Mouse (Mus musculus): ENCODE data around the gene Lrrc4. TPM values are rescaled to one million over a fixed set of nuclear protein-coding genes. Genes with fewer than 3 reads are reported as not detected.

Gene Lrrc4
- total and polyA plus RNA-seq, 2 experiments, result 0.10 TPM; not detected in 1

DNA sequence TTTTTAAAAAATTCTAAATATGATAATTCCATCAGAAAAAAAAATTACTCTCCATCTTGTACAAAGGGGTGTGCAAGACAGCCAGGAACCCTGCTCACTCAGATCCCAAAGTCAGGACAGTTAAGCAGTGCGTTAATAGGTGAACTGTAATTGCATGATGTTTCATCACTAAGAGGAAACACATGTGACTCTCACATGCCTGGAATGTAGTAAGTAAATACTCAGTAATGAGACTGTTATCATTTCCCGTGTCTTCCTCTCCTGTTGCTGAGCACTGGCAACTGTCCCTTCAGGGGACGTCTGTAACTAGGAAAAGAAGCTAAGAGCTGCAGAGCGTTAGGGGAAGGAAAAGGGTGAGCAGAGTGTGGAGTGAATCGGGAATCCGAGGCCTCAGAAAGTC, 126.9 kb downstream of the Lrrc4 start:
- Histone ChIP-seq H3K4me3 (ENCODE audit: insufficient read depth, low read depth, low read length) (no peak overlapping the region), H3K36me3 (ENCODE audit: control insufficient read depth, insufficient read depth, low read length) (peaks cover 14% of the 10 kb centered on the region), H3K4me1 (ENCODE audit: control insufficient read depth, insufficient read depth, low read length) (no peaks in the 10 kb centered on the region; the same call in 1 of the 2 replicates), H3K9ac (ENCODE audit: low read depth, low read length) (no peak overlapping the region), H3K27me3 (ENCODE audit: control insufficient read depth, insufficient read depth, low read length) (no peaks in the 10 kb centered on the region), H3K27ac (replicated peaks; ENCODE audit: insufficient read depth, low read depth, low read length) (no peak overlapping the region), H3K79me2 (ENCODE audit: control insufficient read depth, insufficient read depth, low read length) (no peaks in the 10 kb centered on the region; the same call in 1 of the 2 replicates)
- peak; percentile 46 for DNase-seq (ENCODE audit: extremely low read depth, low read depth, low spot score)
- WGBS, result 25% methylated on average over 6 of the region's 6 CpGs
- TF ChIP-seq CTCF (IDR thresholded peaks at IDR 0.05; ENCODE audit: low read depth, low read length) (no peak), POLR2A (IDR thresholded peaks at IDR 0.05; ENCODE audit: extremely low read depth, insufficient read depth, low read length) (no peak)

DNA sequence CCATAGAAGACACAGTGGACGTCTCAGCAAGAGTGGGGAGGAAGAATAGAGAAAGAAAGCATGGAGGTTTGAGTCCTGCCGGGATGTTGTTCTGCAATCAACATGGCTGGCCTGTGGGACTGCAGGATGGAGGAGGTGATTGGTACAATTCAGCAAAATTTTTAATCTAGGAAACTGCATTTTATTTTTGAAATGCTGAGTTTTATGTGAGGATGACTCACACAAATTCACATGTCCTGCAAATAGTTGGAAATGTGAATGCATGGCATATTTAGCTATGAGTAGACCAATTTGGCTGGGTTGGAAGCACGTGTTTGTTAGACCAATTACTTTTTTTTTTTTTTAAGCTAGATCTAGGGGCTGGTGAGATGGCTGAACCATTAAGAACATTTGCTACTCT, 134.3 kb downstream of the Lrrc4 start:
- Histone ChIP-seq H3K27me3 (ENCODE audit: control insufficient read depth, insufficient read depth, low read length) (no peaks in the 10 kb centered on the region), H3K36me3 (ENCODE audit: control insufficient read depth, insufficient read depth, low read length) (peaks cover 4% of the 10 kb centered on the region; the same call in 1 of the 2 replicates), H3K9ac (ENCODE audit: low read depth, low read length) (no peak overlapping the region), H3K4me3 (ENCODE audit: insufficient read depth, low read depth, low read length) (no peak overlapping the region), H3K4me1 (ENCODE audit: control insufficient read depth, insufficient read depth, low read length) (no peaks in the 10 kb centered on the region), H3K27ac (replicated peaks; ENCODE audit: insufficient read depth, low read depth, low read length) (no peak overlapping the region), H3K79me2 (ENCODE audit: control insufficient read depth, insufficient read depth, low read length) (peaks cover 4% of the 10 kb centered on the region; the same call in 1 of the 2 replicates)
- TF ChIP-seq CTCF (IDR thresholded peaks at IDR 0.05; ENCODE audit: low read depth, low read length) (no peak), POLR2A (IDR thresholded peaks at IDR 0.05; ENCODE audit: extremely low read depth, insufficient read depth, low read length) (no peak)
- no peak for DNase-seq (ENCODE audit: extremely low read depth, low read depth, low spot score)
- 99% methylated on average over 3 of the region's 3 CpGs for WGBS

DNA sequence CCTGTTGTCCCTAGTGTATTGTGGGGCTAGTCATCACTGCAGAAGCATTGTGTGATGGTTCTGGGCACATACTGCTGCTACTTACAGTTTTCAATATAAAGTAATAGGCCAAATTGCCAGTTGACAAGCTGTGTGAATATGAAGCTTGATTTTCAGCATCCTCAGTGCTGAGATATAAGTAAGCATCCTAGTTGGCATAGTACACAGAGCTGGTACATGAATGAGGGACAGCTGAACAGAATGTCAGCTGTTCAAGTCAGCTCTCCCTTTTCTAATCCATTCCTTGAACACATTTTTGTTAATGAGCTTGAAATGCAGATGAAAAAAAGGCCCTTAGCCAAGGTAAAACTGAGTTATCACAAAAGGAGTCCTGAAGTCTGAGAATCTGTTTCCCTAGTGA, 138.9 kb downstream of the Lrrc4 start:
- TF ChIP-seq POLR2A (IDR thresholded peaks at IDR 0.05; ENCODE audit: extremely low read depth, insufficient read depth, low read length) (no peak), CTCF (IDR thresholded peaks at IDR 0.05; ENCODE audit: low read depth, low read length) (no peak)
- no peaks in the 10 kb centered on the region for H3K4me1 ChIP-seq (ENCODE audit: control insufficient read depth, insufficient read depth, low read length)
- peaks cover 8% of the 10 kb centered on the region; the same call in 1 of the 2 replicates for H3K79me2 ChIP-seq (ENCODE audit: control insufficient read depth, insufficient read depth, low read length)
- no peaks in the 10 kb centered on the region for H3K27me3 ChIP-seq (ENCODE audit: control insufficient read depth, insufficient read depth, low read length)
- no peak overlapping the region for H3K9ac ChIP-seq (ENCODE audit: low read depth, low read length)
- peaks cover 2% of the 10 kb centered on the region; the same call in 1 of the 2 replicates for H3K36me3 ChIP-seq (ENCODE audit: control insufficient read depth, insufficient read depth, low read length)
- no peak overlapping the region for H3K4me3 ChIP-seq (ENCODE audit: insufficient read depth, low read depth, low read length)
- H3K27ac ChIP-seq (replicated peaks; ENCODE audit: insufficient read depth, low read depth, low read length), result no peak overlapping the region
- DNase-seq (ENCODE audit: extremely low read depth, low read depth, low spot score), result no peak

DNA sequence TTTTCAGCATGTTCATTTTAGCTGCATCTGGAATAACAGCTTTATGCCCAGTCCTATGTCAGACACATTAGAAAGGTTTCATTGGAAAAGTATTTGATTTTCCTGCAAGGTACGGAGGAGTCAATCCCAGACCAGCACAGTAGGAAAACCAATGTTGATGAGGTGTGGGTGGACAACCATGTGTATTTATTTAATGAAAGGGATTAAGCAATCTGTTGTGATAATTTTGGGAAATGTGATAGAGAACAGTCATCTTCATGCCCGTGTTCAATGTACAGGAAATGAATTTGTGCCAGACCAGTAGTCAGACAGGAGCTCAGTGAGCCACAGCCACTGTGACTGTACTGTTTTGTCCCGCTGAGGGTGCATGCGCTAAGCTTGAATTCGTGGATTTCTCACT, 143.8 kb downstream of the Lrrc4 start:
- no peak for DNase-seq (ENCODE audit: extremely low read depth, low read depth, low spot score)
- WGBS, result 63% methylated on average over 5 of the region's 5 CpGs
- no peaks in the 10 kb centered on the region; the same call in 1 of the 2 replicates for H3K36me3 ChIP-seq (ENCODE audit: control insufficient read depth, insufficient read depth, low read length)
- H3K4me3 ChIP-seq (ENCODE audit: insufficient read depth, low read depth, low read length), result no peak overlapping the region
- H3K27ac ChIP-seq (replicated peaks; ENCODE audit: insufficient read depth, low read depth, low read length), result no peak overlapping the region
- peaks cover 4% of the 10 kb centered on the region; the same call in 1 of the 2 replicates for H3K79me2 ChIP-seq (ENCODE audit: control insufficient read depth, insufficient read depth, low read length)
- H3K27me3 ChIP-seq (ENCODE audit: control insufficient read depth, insufficient read depth, low read length), result no peaks in the 10 kb centered on the region
- H3K9ac ChIP-seq (ENCODE audit: low read depth, low read length), result no peak overlapping the region
- H3K4me1 ChIP-seq (ENCODE audit: control insufficient read depth, insufficient read depth, low read length), result peaks cover 2% of the 10 kb centered on the region; the same call in 1 of the 2 replicates
- no peak for TF ChIP-seq POLR2A (IDR thresholded peaks at IDR 0.05; ENCODE audit: extremely low read depth, insufficient read depth, low read length)
- TF ChIP-seq CTCF (IDR thresholded peaks at IDR 0.05; ENCODE audit: low read depth, low read length), result no peak

DNA sequence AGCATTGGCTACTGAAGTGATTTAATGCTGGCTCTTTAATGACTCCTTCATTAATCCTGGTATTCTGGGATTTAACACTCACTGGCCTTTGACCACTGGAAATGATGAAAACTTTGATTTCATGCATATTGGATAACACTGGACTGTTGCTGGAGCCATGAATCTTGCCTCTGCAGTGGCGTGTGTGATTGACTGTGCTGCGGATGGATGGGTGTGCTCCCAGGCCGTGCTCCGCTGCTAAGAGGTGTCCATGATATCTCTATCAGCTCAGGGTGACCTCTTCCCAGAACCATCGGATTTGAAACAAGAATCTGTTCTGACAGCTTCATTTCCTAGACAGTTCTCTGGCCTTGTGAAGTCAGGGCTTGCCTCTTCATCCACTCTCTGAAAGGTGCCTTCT, 145.8 kb downstream of the Lrrc4 start:
- Histone ChIP-seq H3K79me2 (ENCODE audit: control insufficient read depth, insufficient read depth, low read length) (peaks cover 7% of the 10 kb centered on the region; the same call in 1 of the 2 replicates), H3K27ac (replicated peaks; ENCODE audit: insufficient read depth, low read depth, low read length) (no peak overlapping the region), H3K4me1 (ENCODE audit: control insufficient read depth, insufficient read depth, low read length) (peaks cover 14% of the 10 kb centered on the region), H3K27me3 (ENCODE audit: control insufficient read depth, insufficient read depth, low read length) (no peaks in the 10 kb centered on the region), H3K36me3 (ENCODE audit: control insufficient read depth, insufficient read depth, low read length) (no peaks in the 10 kb centered on the region; the same call in 1 of the 2 replicates), H3K9ac (ENCODE audit: low read depth, low read length) (no peak overlapping the region), H3K4me3 (ENCODE audit: insufficient read depth, low read depth, low read length) (no peak overlapping the region)
- WGBS, result 81% methylated on average over 5 of the region's 5 CpGs
- DNase-seq (ENCODE audit: extremely low read depth, low read depth, low spot score), result no peak
- no peak for TF ChIP-seq POLR2A (IDR thresholded peaks at IDR 0.05; ENCODE audit: extremely low read depth, insufficient read depth, low read length)
- no peak for TF ChIP-seq CTCF (IDR thresholded peaks at IDR 0.05; ENCODE audit: low read depth, low read length)

DNA sequence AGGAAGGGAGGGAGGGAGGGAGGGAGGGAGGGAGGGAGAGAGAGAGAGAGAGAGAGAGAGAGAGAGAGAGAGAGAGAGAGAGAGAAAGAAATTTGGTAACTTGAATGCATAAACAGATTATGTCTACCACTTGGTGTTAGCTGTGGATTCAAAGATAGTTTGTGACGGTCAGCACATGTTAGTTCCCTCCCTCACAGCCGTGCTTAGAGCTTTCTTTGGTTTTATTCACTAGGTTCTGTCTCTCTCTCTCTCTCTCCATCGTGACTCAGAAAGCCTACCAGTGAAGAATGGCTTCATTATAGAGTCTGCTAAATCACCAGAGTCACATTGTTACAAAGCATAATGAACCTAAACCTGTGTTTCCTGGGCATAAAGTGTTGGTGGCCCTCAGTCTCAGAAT, 146.5 kb downstream of the Lrrc4 start:
- no peaks in the 10 kb centered on the region; the same call in 1 of the 2 replicates for H3K36me3 ChIP-seq (ENCODE audit: control insufficient read depth, insufficient read depth, low read length)
- no peaks in the 10 kb centered on the region for H3K27me3 ChIP-seq (ENCODE audit: control insufficient read depth, insufficient read depth, low read length)
- 91% methylated on average over 3 of the region's 3 CpGs for WGBS
- no peak overlapping the region for H3K4me3 ChIP-seq (ENCODE audit: insufficient read depth, low read depth, low read length)
- peaks cover 18% of the 10 kb centered on the region for H3K4me1 ChIP-seq (ENCODE audit: control insufficient read depth, insufficient read depth, low read length)
- no peak for DNase-seq (ENCODE audit: extremely low read depth, low read depth, low spot score)
- H3K79me2 ChIP-seq (ENCODE audit: control insufficient read depth, insufficient read depth, low read length), result peaks cover 4% of the 10 kb centered on the region; the same call in 1 of the 2 replicates
- TF ChIP-seq CTCF (IDR thresholded peaks at IDR 0.05; ENCODE audit: low read depth, low read length), result no peak
- no peak for TF ChIP-seq POLR2A (IDR thresholded peaks at IDR 0.05; ENCODE audit: extremely low read depth, insufficient read depth, low read length)
- no peak overlapping the region for H3K27ac ChIP-seq (replicated peaks; ENCODE audit: insufficient read depth, low read depth, low read length)
- H3K9ac ChIP-seq (ENCODE audit: low read depth, low read length), result no peak overlapping the region

All from liver, adult 2 months (tissue).